In genomic region chr8:120732068-120732467, GRCm38 (mm10) we compare ENCODE assay signal across 11 mouse cellular contexts. TPM values are rescaled to one million over a fixed set of nuclear protein-coding genes. Genes with fewer than 3 reads are reported as not detected.
A peak's percentile ranks its signal among the peaks of the same experiment; 100 is the strongest.
DNase-seq lines count a peak whose midpoint lies in the region; ATAC-seq lines count a peak whose summit lies in the region.
"Had no signal": no experiment of that assay in that cellular context is flagged by ENCODE, and none has a peak within 500 bp of the region (broad histone marks: within the 10 kb centered on the region; RNA-seq: fewer than 3 reads in every experiment).

No protein-coding gene starts in this region.

- H3K36me3 ChIP-seq in kidney, embryonic 14.5 days (ENCODE audit: control insufficient read depth, insufficient read depth, low read length): no peaks in the 10 kb centered on the region
- no peaks in the 10 kb centered on the region for H3K36me3 ChIP-seq in neural tube, embryonic 15.5 days
- H3K36me3 ChIP-seq: embryonic facial prominence, embryonic 12.5 days; limb, embryonic 15.5 days had no signal

- H3K4me2 ChIP-seq in kidney, embryonic 14.5 days (replicated peaks; ENCODE audit: low read depth, low read length): no peak overlapping the region
- 0 out of 2 replicates have a peak overlapping the region, but pooled peaks have one; percentile 30 for H3K4me2 ChIP-seq in neural tube, embryonic 15.5 days
- H3K4me2 ChIP-seq: embryonic facial prominence, embryonic 12.5 days; limb, embryonic 15.5 days had no signal

- H3K9me3 ChIP-seq in kidney, embryonic 14.5 days (ENCODE audit: control insufficient read depth, low read length): no peaks in the 10 kb centered on the region
- H3K9me3 ChIP-seq in neural tube, embryonic 15.5 days (replicated peaks): no peaks in the 10 kb centered on the region
- H3K9me3 ChIP-seq: embryonic facial prominence, embryonic 12.5 days; limb, embryonic 15.5 days had no signal

- H3K4me3 ChIP-seq in kidney, embryonic 14.5 days (ENCODE audit: low read length): no peak overlapping the region
- no peak overlapping the region for H3K4me3 ChIP-seq in neural tube, embryonic 15.5 days (replicated peaks)
- H3K4me3 ChIP-seq: embryonic facial prominence, embryonic 12.5 days; layer of hippocampus, adult 2 months; limb, embryonic 15.5 days had no signal

- ATAC-seq in kidney, embryonic 14.5 days (ENCODE audit: low FRiP score, low TSS enrichment): no peak
- no peak for ATAC-seq in neural tube, embryonic 15.5 days (ENCODE audit: low FRiP score)

- peaks cover 18% of the 10 kb centered on the region for H3K27me3 ChIP-seq in kidney, embryonic 14.5 days (ENCODE audit: control insufficient read depth, insufficient read depth, low read length)
- H3K27me3 ChIP-seq in neural tube, embryonic 15.5 days (replicated peaks): peaks cover 32% of the 10 kb centered on the region

- H3K4me1 ChIP-seq in kidney, embryonic 14.5 days (ENCODE audit: control insufficient read depth, insufficient read depth, low read length): no peaks in the 10 kb centered on the region
- peaks cover 19% of the 10 kb centered on the region for H3K4me1 ChIP-seq in neural tube, embryonic 15.5 days

- H3K27ac ChIP-seq in kidney, embryonic 14.5 days (ENCODE audit: low read depth, low read length): no peak overlapping the region
- no peak overlapping the region for H3K27ac ChIP-seq in neural tube, embryonic 15.5 days (replicated peaks)
- H3K27ac ChIP-seq: embryonic facial prominence, embryonic 12.5 days; layer of hippocampus, adult 2 months; limb, embryonic 15.5 days had no signal

- DNase-seq in kidney, adult 18-20 months: peak; percentile 52
- DNase-seq in WW6 (ENCODE audit: low read depth, low spot score): peak; percentile 50
- peak; percentile 72 to 87 for DNase-seq in kidney, postnatal 25 days
- no peak for DNase-seq in urinary bladder, adult 2 months (ENCODE audit: low spot score)
- DNase-seq in ovary, adult 18-20 months (ENCODE audit: low spot score): no peak
- DNase-seq: gastrocnemius, postnatal 10 days had no signal

- no peak overlapping the region for H3K9ac ChIP-seq in kidney, embryonic 14.5 days (ENCODE audit: low read depth, low read length)
- H3K9ac ChIP-seq in neural tube, embryonic 15.5 days (replicated peaks): no peak overlapping the region
- H3K9ac ChIP-seq: embryonic facial prominence, embryonic 12.5 days; limb, embryonic 15.5 days had no signal

- WGBS in kidney, embryonic 14.5 days: 45% methylated on average over 5 of the region's 6 CpGs
- WGBS in neural tube, embryonic 15.5 days: 52% methylated on average over 5 of the region's 6 CpGs

RNA-seq across cellular contexts. Expression of gene Irf8, which starts 4.1 kb away (rescaled TPM):
- polyA plus RNA-seq in kidney, embryonic 14.5 days (2014; fragmentation: Nextera tagmentation; extraction: Ambion mirVana): 5.6 and 5.7 TPM in 2 replicates
- 4.9 and 18.4 TPM in 2 replicates for polyA plus RNA-seq in neural tube, embryonic 15.5 days (2015; fragmentation: Nextera tagmentation; extraction: Ambion mirVana)
- polyA plus RNA-seq in urinary bladder, adult 2 months (2012; rRNA removed): 12.4 and 18.2 TPM in 2 replicates

Comparison
In these comparisons a context has a peak if more than half of its experiments do, and no peak if none do; other contexts are left out.
1. DNase-seq: peak in kidney, adult 18-20 months (single experiment), WW6 (single experiment) and kidney, postnatal 25 days (2 of 2); none in urinary bladder, adult 2 months (single experiment) and ovary, adult 18-20 months (single experiment).